Mouse (Mus musculus) embryonic facial prominence, embryonic 15.5 days (tissue): ENCODE data around the gene Plxna4. TPM values are rescaled to one million over a fixed set of nuclear protein-coding genes. Genes with fewer than 3 reads are reported as not detected.

ENCODE experiments used
- ATAC-seq: fragments of 200-750 bp; cut with Nextera tagmentation; 2 replicates; pipeline ENCODE4 v1.8.0; 2017; ENCODE audit warnings: low read depth, moderate TSS enrichment; ENCODE audit not compliant: insufficient number of reproducible peaks, low FRiP score, low TSS enrichment
- H3K27ac ChIP-seq: fragments of 300-500 bp; sonication (generic); replicated peaks from 2 replicates; pipeline ENCODE4 v1.5.1; 2015; ENCODE audit warnings: mild to moderate bottlenecking, inconsistent platforms
- H3K27me3 ChIP-seq: fragments of 300-500 bp; sonication (generic); 2 replicates; pipeline ENCODE4 v1.6.1; 2015; ENCODE audit warnings: inconsistent platforms
- H3K36me3 ChIP-seq: fragments of 300-500 bp; sonication (generic); 2 replicates; pipeline ENCODE4 v1.6.1; 2015; ENCODE audit warnings: mild to moderate bottlenecking, inconsistent platforms
- H3K4me1 ChIP-seq: fragments of 300-500 bp; sonication (generic); 2 replicates; pipeline ENCODE4 v1.6.1; 2015; ENCODE audit warnings: inconsistent platforms
- H3K4me2 ChIP-seq: fragments of 300-500 bp; sonication (generic); replicated peaks from 2 replicates; pipeline ENCODE4 v1.6.1; 2015; ENCODE audit warnings: mild to moderate bottlenecking, inconsistent platforms
- H3K4me3 ChIP-seq: fragments of 300-500 bp; sonication (generic); replicated peaks from 2 replicates; pipeline ENCODE4 v1.5.1; 2015; ENCODE audit warnings: mild to moderate bottlenecking, inconsistent platforms
- H3K9ac ChIP-seq: fragments of 300-500 bp; sonication (generic); 2 replicates; pipeline ENCODE4 v1.6.1; 2015; ENCODE audit warnings: inconsistent platforms
- H3K9me3 ChIP-seq: fragments of 300-500 bp; sonication (generic); replicated peaks from 2 replicates; pipeline ENCODE4 v1.6.1; 2016; ENCODE audit warnings: inconsistent platforms
- WGBS: fragments of 180-500 bp; shearing (Covaris S2); methylation state at CpG from one replicate; pipeline ENCODE4 v1.1.7; 2015; 5-methylcytosine and 5-hydroxymethylcytosine counted together
- polyA plus RNA-seq: library from polyadenylated mRNA; unstranded; fragments of >200 nt; fragmentation: Nextera tagmentation; extraction: Ambion mirVana; gene quantifications from 2 replicates; pipeline ENCODE4 v1.2.1, GENCODE M21; 2015

The Plxna4 gene
- polyA plus RNA-seq, 1 experiment from 2014 or later: 2.6 TPM

GRCm38 (mm10) chr6:32377181-32377580 lies 210.8 kb downstream of the Plxna4 start:
- H3K9ac ChIP-seq: no peak overlapping the region
- WGBS: 38% methylated on average over 8 of the region's 8 CpGs
- no peaks in the 10 kb centered on the region for H3K9me3 ChIP-seq
- no peak overlapping the region for H3K27ac ChIP-seq
- 0 out of 2 replicates have a peak overlapping the region, but pooled peaks have one; percentile 19 for H3K4me2 ChIP-seq
- no peaks in the 10 kb centered on the region for H3K36me3 ChIP-seq
- peak; percentile 41; the same call in 1 of the 2 replicates for ATAC-seq
- H3K4me1 ChIP-seq: peaks cover 20% of the 10 kb centered on the region
- no peak overlapping the region for H3K4me3 ChIP-seq
- 0 out of 2 replicates have a peak, but pooled peaks cover 3% of the 10 kb centered on the region for H3K27me3 ChIP-seq

GRCm38 (mm10) chr6:32373931-32374361 lies 214.0 kb downstream of the Plxna4 start:
- Histone ChIP-seq H3K27ac (no peak overlapping the region), H3K36me3 (no peaks in the 10 kb centered on the region), H3K4me3 (no peak overlapping the region), H3K4me1 (peaks cover 14% of the 10 kb centered on the region), H3K27me3 (no peaks in the 10 kb centered on the region), H3K9ac (no peak overlapping the region), H3K9me3 (no peaks in the 10 kb centered on the region), H3K4me2 (no peak overlapping the region)
- no peak for ATAC-seq
- WGBS: 86% methylated on average over 8 of the region's 8 CpGs

- H3K4me1 ChIP-seq: peaks cover 3% of the 10 kb centered on the region; the same call in 1 of the 2 replicates
- 56% methylated on average over 3 of the region's 3 CpGs for WGBS
- H3K9me3 ChIP-seq: no peaks in the 10 kb centered on the region
- no peak overlapping the region for H3K4me2 ChIP-seq
- ATAC-seq: no peak
- no peaks in the 10 kb centered on the region for H3K27me3 ChIP-seq
- H3K9ac ChIP-seq: no peak overlapping the region
- no peak overlapping the region for H3K27ac ChIP-seq
- no peaks in the 10 kb centered on the region for H3K36me3 ChIP-seq
- no peak overlapping the region for H3K4me3 ChIP-seq
These were observed 218.9 kb downstream of the Plxna4 start for GRCm38 (mm10) chr6:32369092-32369491.

GRCm38 (mm10) chr6:32368408-32368807 lies 219.6 kb downstream of the Plxna4 start:
- Histone ChIP-seq H3K27me3 (no peaks in the 10 kb centered on the region), H3K9ac (no peak overlapping the region), H3K27ac (no peak overlapping the region), H3K36me3 (no peaks in the 10 kb centered on the region), H3K9me3 (no peaks in the 10 kb centered on the region), H3K4me1 (peaks cover 7% of the 10 kb centered on the region; the same call in 1 of the 2 replicates), H3K4me2 (no peak overlapping the region), H3K4me3 (no peak overlapping the region)
- no peak for ATAC-seq
- WGBS: 39% methylated on average over 4 of the region's 4 CpGs

GRCm38 (mm10) chr6:32364933-32365332 lies 223.1 kb downstream of the Plxna4 start:
- H3K4me3 ChIP-seq: no peak overlapping the region
- H3K9ac ChIP-seq: no peak overlapping the region
- no peak overlapping the region for H3K4me2 ChIP-seq
- peaks cover 7% of the 10 kb centered on the region; the same call in 1 of the 2 replicates for H3K4me1 ChIP-seq
- WGBS: 65% methylated on average over 5 of the region's 5 CpGs
- no peak for ATAC-seq
- no peaks in the 10 kb centered on the region for H3K9me3 ChIP-seq
- no peaks in the 10 kb centered on the region for H3K36me3 ChIP-seq
- no peak overlapping the region for H3K27ac ChIP-seq
- H3K27me3 ChIP-seq: no peaks in the 10 kb centered on the region

- Histone ChIP-seq H3K9me3 (no peaks in the 10 kb centered on the region), H3K4me2 (no peak overlapping the region), H3K4me1 (peaks cover 7% of the 10 kb centered on the region; the same call in 1 of the 2 replicates), H3K4me3 (no peak overlapping the region), H3K27me3 (no peaks in the 10 kb centered on the region), H3K9ac (no peak overlapping the region), H3K36me3 (no peaks in the 10 kb centered on the region), H3K27ac (no peak overlapping the region)
- 56% methylated on average over 7 of the region's 7 CpGs for WGBS
- ATAC-seq: no peak
These were observed 224.4 kb downstream of the Plxna4 start for GRCm38 (mm10) chr6:32363489-32364068.

GRCm38 (mm10) chr6:32362421-32362820 lies 225.6 kb downstream of the Plxna4 start:
- H3K27me3 ChIP-seq: no peaks in the 10 kb centered on the region
- ATAC-seq: no peak
- no peak overlapping the region for H3K4me2 ChIP-seq
- no peaks in the 10 kb centered on the region for H3K36me3 ChIP-seq
- no peak overlapping the region for H3K4me3 ChIP-seq
- H3K27ac ChIP-seq: no peak overlapping the region
- no peaks in the 10 kb centered on the region for H3K9me3 ChIP-seq
- H3K9ac ChIP-seq: no peak overlapping the region
- H3K4me1 ChIP-seq: 0 out of 2 replicates have a peak, but pooled peaks cover 4% of the 10 kb centered on the region
- WGBS: 90% methylated on average over 4 of the region's 4 CpGs

GRCm38 (mm10) chr6:32359675-32360074 lies 228.3 kb downstream of the Plxna4 start:
- Histone ChIP-seq H3K4me1 (0 out of 2 replicates have a peak, but pooled peaks cover 4% of the 10 kb centered on the region), H3K4me2 (no peak overlapping the region), H3K27me3 (no peaks in the 10 kb centered on the region), H3K4me3 (no peak overlapping the region), H3K9ac (no peak overlapping the region), H3K9me3 (no peaks in the 10 kb centered on the region), H3K27ac (no peak overlapping the region), H3K36me3 (no peaks in the 10 kb centered on the region)
- WGBS: 51% methylated on average over 3 of the region's 3 CpGs
- ATAC-seq: no peak

GRCm38 (mm10) chr6:32357497-32357896 lies 230.5 kb downstream of the Plxna4 start:
- ATAC-seq: no peak
- no peak overlapping the region for H3K9ac ChIP-seq
- H3K36me3 ChIP-seq: no peaks in the 10 kb centered on the region
- WGBS: 49% methylated on average over 5 of the region's 5 CpGs
- H3K9me3 ChIP-seq: no peaks in the 10 kb centered on the region
- no peak overlapping the region for H3K4me3 ChIP-seq
- H3K4me1 ChIP-seq: no peaks in the 10 kb centered on the region
- no peak overlapping the region for H3K27ac ChIP-seq
- H3K4me2 ChIP-seq: no peak overlapping the region
- H3K27me3 ChIP-seq: no peaks in the 10 kb centered on the region

GRCm38 (mm10) chr6:32355559-32355958 lies 232.4 kb downstream of the Plxna4 start:
- Histone ChIP-seq H3K9ac (no peak overlapping the region), H3K9me3 (no peaks in the 10 kb centered on the region), H3K4me1 (no peaks in the 10 kb centered on the region), H3K27ac (no peak overlapping the region), H3K4me3 (no peak overlapping the region), H3K27me3 (no peaks in the 10 kb centered on the region), H3K4me2 (no peak overlapping the region), H3K36me3 (no peaks in the 10 kb centered on the region)
- ATAC-seq: no peak
- 82% methylated on average over 4 of the region's 4 CpGs for WGBS

GRCm38 (mm10) chr6:32348996-32349395 lies 239.0 kb downstream of the Plxna4 start:
- no peak overlapping the region for H3K9ac ChIP-seq
- no peak overlapping the region for H3K4me2 ChIP-seq
- H3K36me3 ChIP-seq: no peaks in the 10 kb centered on the region
- H3K27ac ChIP-seq: no peak overlapping the region
- no peak overlapping the region for H3K4me3 ChIP-seq
- no peak for ATAC-seq
- no peaks in the 10 kb centered on the region for H3K27me3 ChIP-seq
- no peaks in the 10 kb centered on the region for H3K9me3 ChIP-seq
- 54% methylated on average over 2 of the region's 2 CpGs for WGBS
- no peaks in the 10 kb centered on the region for H3K4me1 ChIP-seq

- H3K4me2 ChIP-seq: no peak overlapping the region
- H3K4me1 ChIP-seq: no peaks in the 10 kb centered on the region
- H3K27ac ChIP-seq: no peak overlapping the region
- no peak for ATAC-seq
- WGBS: 67% methylated on average over 6 of the region's 6 CpGs
- H3K36me3 ChIP-seq: no peaks in the 10 kb centered on the region
- no peaks in the 10 kb centered on the region for H3K27me3 ChIP-seq
- no peaks in the 10 kb centered on the region for H3K9me3 ChIP-seq
- H3K9ac ChIP-seq: no peak overlapping the region
- no peak overlapping the region for H3K4me3 ChIP-seq
These were observed 239.9 kb downstream of the Plxna4 start for GRCm38 (mm10) chr6:32348126-32348525.
